Mouse (Mus musculus) CH12.LX (cell line): ENCODE data around the gene Atg16l2. TPM values are rescaled to one million over a fixed set of nuclear protein-coding genes. Genes with fewer than 3 reads are reported as not detected.

ENCODE experiments used
- DNase-seq: peaks from one replicate; pipeline ENCODE4 v3.0.0-alpha.2; 2013; ENCODE audit errors: extremely low read depth
- H3K27ac ChIP-seq: 2 replicates; pipeline ENCODE4 v1.5.1; 2012; ENCODE audit warnings: low read depth, mild to moderate bottlenecking, control low read depth, moderate library complexity; ENCODE audit not compliant: insufficient read depth
- H3K27me3 ChIP-seq: replicated peaks from 2 replicates; pipeline ENCODE3; 2012; ENCODE audit warnings: inconsistent platforms
- H3K36me3 ChIP-seq, 2 experiments: replicated peaks in 1 of 2; 2 replicates each; pipeline versions ENCODE3 to v1.6.1; 2012; ENCODE audit warnings: inconsistent platforms in 1 of 2, low read length in 1 of 2, mild to moderate bottlenecking in 1 of 2, mixed read lengths in 1 of 2, moderate library complexity in 1 of 2; ENCODE audit not compliant: control insufficient read depth in 1 of 2, insufficient read depth in 1 of 2
- H3K4me1 ChIP-seq, 2 experiments: 2 replicates each; pipeline ENCODE4 v1.6.1; 2012; ENCODE audit warnings: inconsistent platforms in 1 of 2, moderate library complexity in 1 of 2; ENCODE audit not compliant: insufficient read depth in 2 of 2, control insufficient read depth in 1 of 2
- H3K4me2 ChIP-seq: 2 replicates; pipeline ENCODE4 v1.6.1; 2012; ENCODE audit warnings: low read depth, mild to moderate bottlenecking, control low read depth; ENCODE audit not compliant: poor library complexity, insufficient read depth, severe bottlenecking
- H3K4me3 ChIP-seq, 3 experiments: fragments of 150-350 bp in 1 of 3; sonication (generic) in 1 of 3; replicated peaks in 1 of 3; 2 replicates each; pipeline versions ENCODE3 to v1.5.1; 2011 to 2012; ENCODE audit warnings: low read depth in 2 of 3, low read length in 2 of 3, mild to moderate bottlenecking in 2 of 3, moderate library complexity in 2 of 3, control low read depth in 1 of 3, improper control_type of control experiment in 1 of 3, inconsistent platforms in 1 of 3, mixed read lengths in 1 of 3; ENCODE audit not compliant: poor library complexity in 1 of 3
- H3K79me2 ChIP-seq: replicated peaks from 2 replicates; pipeline ENCODE4 v1.6.1; 2012; ENCODE audit warnings: mild to moderate bottlenecking, moderate library complexity; ENCODE audit not compliant: control insufficient read depth, poor library complexity, insufficient read depth, severe bottlenecking; ENCODE audit errors: extremely low read depth
- H3K9ac ChIP-seq: 2 replicates; pipeline ENCODE4 v1.6.1; 2012; ENCODE audit warnings: low read depth, mild to moderate bottlenecking, control low read depth, moderate library complexity; ENCODE audit not compliant: insufficient read depth
- H3K9me3 ChIP-seq: replicated peaks from 2 replicates; pipeline ENCODE3; 2012; ENCODE audit warnings: low read length, inconsistent platforms, mixed read lengths
- CHD1 ChIP-seq: IDR thresholded peaks from 2 replicates; pipeline ENCODE4 v1.6.1; 2012; ENCODE audit warnings: low read depth, low read length, improper control_type of control experiment, inconsistent platforms
- E2F4 ChIP-seq: IDR thresholded peaks from 2 replicates; pipeline ENCODE4 v1.6.1; 2011; ENCODE audit warnings: low read depth, low read length, improper control_type of control experiment; ENCODE audit not compliant: insufficient replicate concordance
- ELF1 ChIP-seq: IDR thresholded peaks from 2 replicates; pipeline ENCODE4 v1.6.1; 2014; ENCODE audit warnings: low read depth, mild to moderate bottlenecking, inconsistent platforms, low read length, improper control_type of control experiment
- ETS1 ChIP-seq: conservative IDR thresholded peaks from 2 replicates; pipeline ENCODE4 v1.6.1; 2012; ENCODE audit warnings: low read depth, mild to moderate bottlenecking, inconsistent platforms, low read length, improper control_type of control experiment, moderate library complexity
- HCFC1 ChIP-seq: IDR thresholded peaks from 2 replicates; pipeline ENCODE4 v1.6.1; 2012; ENCODE audit warnings: low read depth, mild to moderate bottlenecking, inconsistent platforms, low read length, improper control_type of control experiment
- IRF4 ChIP-seq: IDR thresholded peaks from 2 replicates; pipeline ENCODE4 v1.6.1; 2014; ENCODE audit warnings: low read depth, mild to moderate bottlenecking, inconsistent platforms, low read length, improper control_type of control experiment
- JUND ChIP-seq: conservative IDR thresholded peaks from 2 replicates; pipeline ENCODE4 v1.6.1; 2011; ENCODE audit warnings: low read depth, low read length, improper control_type of control experiment
- MAFK ChIP-seq: IDR thresholded peaks from 2 replicates; pipeline ENCODE4 v1.6.1; 2011; ENCODE audit warnings: low read length, improper control_type of control experiment; ENCODE audit not compliant: insufficient replicate concordance
- MAX ChIP-seq: IDR thresholded peaks from 2 replicates; pipeline ENCODE4 v1.6.1; 2011; ENCODE audit warnings: low read length, improper control_type of control experiment
- MAZ ChIP-seq: IDR thresholded peaks from 2 replicates; pipeline ENCODE4 v1.6.1; 2012; ENCODE audit warnings: low read depth, mild to moderate bottlenecking, inconsistent platforms, low read length, improper control_type of control experiment, moderate library complexity
- MEF2A ChIP-seq: IDR thresholded peaks from 2 replicates; pipeline ENCODE4 v1.6.1; 2014; ENCODE audit warnings: low read depth, mild to moderate bottlenecking, inconsistent platforms, low read length, improper control_type of control experiment, borderline replicate concordance
- MXI1 ChIP-seq: IDR thresholded peaks from 2 replicates; pipeline ENCODE4 v1.6.1; 2011; ENCODE audit warnings: mild to moderate bottlenecking, low read depth, low read length, improper control_type of control experiment
- NELFE ChIP-seq: IDR thresholded peaks from 2 replicates; pipeline ENCODE4 v1.6.1; 2011; ENCODE audit warnings: low read depth, low read length, improper control_type of control experiment
- PAX5 ChIP-seq: IDR thresholded peaks from 2 replicates; pipeline ENCODE4 v1.6.1; 2012; ENCODE audit warnings: low read length, inconsistent platforms, mixed read lengths
- RCOR1 ChIP-seq: conservative IDR thresholded peaks from 2 replicates; pipeline ENCODE4 v1.6.1; 2012; ENCODE audit warnings: low read depth, mild to moderate bottlenecking, inconsistent platforms, low read length, improper control_type of control experiment
- TBP ChIP-seq: conservative IDR thresholded peaks from 2 replicates; pipeline ENCODE4 v1.6.1; 2011; ENCODE audit warnings: low read depth, low read length, improper control_type of control experiment
- TCF12 ChIP-seq: IDR thresholded peaks from 2 replicates; pipeline ENCODE4 v1.6.1; 2014; ENCODE audit warnings: low read depth, mild to moderate bottlenecking, inconsistent platforms, low read length, improper control_type of control experiment
- USF1 ChIP-seq: IDR thresholded peaks from 2 replicates; pipeline ENCODE4 v1.6.1; 2014; ENCODE audit warnings: low read depth, mild to moderate bottlenecking, inconsistent platforms, low read length, improper control_type of control experiment
- USF2 ChIP-seq: conservative IDR thresholded peaks from 2 replicates; pipeline ENCODE4 v1.6.1; 2011; ENCODE audit warnings: low read depth, low read length, improper control_type of control experiment
- ZC3H11A ChIP-seq: IDR thresholded peaks from 2 replicates; pipeline ENCODE4 v1.6.1; 2012; ENCODE audit warnings: low read depth, mild to moderate bottlenecking, inconsistent platforms, low read length, improper control_type of control experiment
- ZKSCAN1 ChIP-seq: IDR thresholded peaks from 2 replicates; pipeline ENCODE4 v1.6.1; 2012; ENCODE audit warnings: low read depth, inconsistent platforms, low read length, improper control_type of control experiment, borderline replicate concordance
- dilution Hi-C: fragments of 300-500 bp; cut with MboI; formaldehyde crosslinking; loops from 2 replicates; pipeline ENCODE4 v1.14.3; 2020; ENCODE audit warnings: low sequenced_read_pairs; ENCODE audit not compliant: extremely low pct_unique_long_range_greater_than_20kb, extremely low pct_ligation_motif_present
- in situ Hi-C: fragments of 300-500 bp; cut with MboI; formaldehyde crosslinking; loops from 3 replicates; pipeline ENCODE4 v1.14.3; 2019; ENCODE audit warnings: low sequenced_read_pairs, low pct_ligation_motif_present, low pct_unique_long_range_greater_than_20kb, mixed read lengths
- polyA plus RNA-seq: library from polyadenylated mRNA; unstranded; fragments of >175 nt; gene quantifications from 2 replicates; pipeline ENCODE4 v1.2.1, GENCODE M21; 2012; ENCODE audit warnings: low read depth; ENCODE audit not compliant: insufficient read length
- total RNA-seq, 2 experiments: library from RNA; depleted of rRNA; stranded (reverse); fragments of 300-350 nt in 1 of 2; fragments of >200 nt in 1 of 2; gene quantifications; 2 replicates each; pipeline ENCODE4 v1.2.3; 2012 to 2014

Gene Atg16l2
- total and polyA plus RNA-seq, 3 experiments, result 12.7 to 43.8 (median 15.4) TPM

DNA sequence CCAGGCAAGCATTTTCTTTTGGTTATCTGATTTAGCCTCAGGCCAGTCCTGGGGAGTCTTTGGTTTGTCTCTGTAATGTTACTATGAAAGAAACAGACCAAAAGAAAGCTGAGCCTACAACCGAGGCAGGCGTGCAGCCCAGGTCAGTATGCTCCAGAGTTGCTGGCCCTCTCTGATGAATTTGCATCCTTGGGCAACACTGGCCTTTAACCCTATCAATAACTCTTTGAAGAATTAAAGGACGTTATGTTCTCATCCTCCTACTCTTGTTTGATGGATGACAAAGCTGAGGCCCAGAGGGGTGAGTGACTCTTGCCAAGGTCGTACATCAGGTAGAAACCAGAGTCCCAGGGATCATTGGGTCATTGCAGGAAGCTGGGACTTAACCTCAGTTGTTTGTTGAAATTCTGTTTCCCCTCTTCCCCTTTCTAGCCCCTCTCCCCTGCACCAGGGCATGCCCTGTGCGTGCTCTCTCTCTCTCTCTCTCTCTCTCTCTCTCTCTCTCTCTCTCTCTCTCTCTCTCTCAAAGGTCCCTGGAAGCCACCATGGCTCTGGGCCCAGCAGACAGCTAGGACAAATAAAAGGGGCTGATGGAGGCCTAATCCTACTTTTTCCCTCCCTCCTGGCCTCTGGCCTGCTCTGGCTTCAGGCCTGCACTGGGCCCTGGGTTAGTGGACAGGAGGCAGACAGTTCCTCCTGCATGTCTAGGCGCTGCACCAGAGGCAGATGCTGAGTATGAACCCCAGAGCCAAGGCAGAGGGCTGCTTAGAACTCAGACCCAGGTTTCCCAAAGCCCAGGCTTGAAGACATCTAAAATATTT, 22.3 kb upstream of the Atg16l2 start:
- no peaks in the 10 kb centered on the region for H3K36me3 ChIP-seq
- no peak overlapping the region for H3K4me3 ChIP-seq
- no peaks in the 10 kb centered on the region for H3K9me3 ChIP-seq
- no peak overlapping the region for H3K27ac ChIP-seq
- in situ Hi-C loops, result no loop called here
- no peaks in the 10 kb centered on the region for H3K79me2 ChIP-seq
- DNase-seq, result no peak
- dilution Hi-C loops, result no loop called here
- no peak overlapping the region for H3K9ac ChIP-seq
- TF ChIP-seq USF1, result no peak
- no peak for TF ChIP-seq E2F4
- TF ChIP-seq MAZ, result no peak
- no peak for TF ChIP-seq TBP
- TF ChIP-seq ZC3H11A, result no peak
- TF ChIP-seq ZKSCAN1, result no peak
- TF ChIP-seq USF2, result no peak
- TF ChIP-seq PAX5, result no peak
- no peak for TF ChIP-seq JUND
- TF ChIP-seq CHD1, result no peak
- TF ChIP-seq MAX, result no peak
- TF ChIP-seq IRF4, result no peak
- TF ChIP-seq TCF12, result no peak
- no peak for TF ChIP-seq ETS1
- TF ChIP-seq MXI1, result no peak
- no peak for TF ChIP-seq HCFC1
- no peak for TF ChIP-seq MAFK
- no peak for TF ChIP-seq MEF2A
- H3K4me1 ChIP-seq, result peaks cover 10 to 21% of the 10 kb centered on the region in 2 experiments
- peaks cover 37% of the 10 kb centered on the region for H3K27me3 ChIP-seq
- no peak overlapping the region for H3K4me2 ChIP-seq

DNA sequence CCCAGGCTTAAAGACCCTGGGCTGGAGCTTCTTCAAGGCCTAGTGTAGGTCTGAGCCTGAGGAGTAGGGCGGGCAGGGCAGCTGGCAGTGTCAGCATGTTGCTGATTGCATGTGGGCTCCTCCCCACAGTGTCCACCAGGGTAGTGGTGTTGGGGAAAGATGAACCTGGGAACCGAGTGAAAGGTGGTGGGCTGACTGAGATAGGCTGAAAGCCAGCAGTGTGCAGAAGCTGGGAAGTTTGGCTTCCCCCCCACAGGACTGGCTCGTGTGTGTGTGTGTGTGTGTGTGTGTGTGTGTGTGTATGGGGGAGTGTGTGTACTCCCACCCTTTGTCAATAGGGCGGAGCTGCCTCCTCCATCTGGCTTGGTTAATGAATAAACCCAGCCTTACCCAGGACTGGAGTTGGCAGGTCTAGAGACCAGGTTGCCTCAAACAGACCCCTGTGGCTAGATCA, 21.1 kb upstream of the Atg16l2 start:
- H3K36me3 ChIP-seq, result no peaks in the 10 kb centered on the region
- peaks cover 45% of the 10 kb centered on the region for H3K27me3 ChIP-seq
- TF ChIP-seq USF1, result no peak
- no peak for TF ChIP-seq RCOR1
- TF ChIP-seq MEF2A, result no peak
- no peak for TF ChIP-seq ELF1
- TF ChIP-seq NELFE, result no peak
- no peaks in the 10 kb centered on the region for H3K9me3 ChIP-seq
- DNase-seq, result no peak
- peaks cover 10 to 21% of the 10 kb centered on the region in 2 experiments for H3K4me1 ChIP-seq
- no peaks in the 10 kb centered on the region for H3K79me2 ChIP-seq
- H3K27ac ChIP-seq, result no peak overlapping the region
- dilution Hi-C loops, result no loop called here
- in situ Hi-C loops, result no loop called here
- H3K9ac ChIP-seq, result no peak overlapping the region
- no peak overlapping the region for H3K4me2 ChIP-seq
- no peak overlapping the region for H3K4me3 ChIP-seq
